Mouse (Mus musculus): ENCODE results near the gene Klhl5.

Gene Klhl5

GRCm38 (mm10) chr5:65146749-65147148, 39.4 kb downstream of the Klhl5 start:
- DNase-seq (ENCODE audit: low spot score): no peak

- no peak for DNase-seq (ENCODE audit: low spot score)
Measured at GRCm38 (mm10) chr5:65149706-65150105, 42.4 kb downstream of the Klhl5 start.

GRCm38 (mm10) chr5:65150376-65150955, 43.1 kb downstream of the Klhl5 start:
- DNase-seq (ENCODE audit: low spot score): no peak

GRCm38 (mm10) chr5:65151276-65151675, 43.9 kb downstream of the Klhl5 start:
- no peak for DNase-seq (ENCODE audit: low spot score)

- no peak for DNase-seq (ENCODE audit: low spot score)
Measured at GRCm38 (mm10) chr5:65151767-65152166, 44.4 kb downstream of the Klhl5 start.

- DNase-seq (ENCODE audit: low spot score): no peak
Measured at GRCm38 (mm10) chr5:65154287-65154686, 46.9 kb downstream of the Klhl5 start.

GRCm38 (mm10) chr5:65156853-65157252, 49.5 kb downstream of the Klhl5 start:
- DNase-seq (ENCODE audit: low spot score): no peak

- no peak for DNase-seq (ENCODE audit: low spot score)
Measured at GRCm38 (mm10) chr5:65157412-65158381, 50.4 kb downstream of the Klhl5 start.

GRCm38 (mm10) chr5:65158696-65159305, 51.5 kb downstream of the Klhl5 start:
- DNase-seq (ENCODE audit: low spot score): no peak

- no peak for DNase-seq (ENCODE audit: low spot score)
Measured at GRCm38 (mm10) chr5:65163001-65163400, 55.7 kb downstream of the Klhl5 start.

- no peak for DNase-seq (ENCODE audit: low spot score)
Measured at GRCm38 (mm10) chr5:65163489-65164092, 56.3 kb downstream of the Klhl5 start.

GRCm38 (mm10) chr5:65170206-65170605, 62.9 kb downstream of the Klhl5 start:
- no peak for DNase-seq (ENCODE audit: low spot score)

GRCm38 (mm10) chr5:65175035-65175917, 67.9 kb downstream of the Klhl5 start:
- no peak for DNase-seq (ENCODE audit: low spot score)

- peak; percentile 25 for DNase-seq (ENCODE audit: low spot score)
Measured at GRCm38 (mm10) chr5:65175918-65176484, 68.7 kb downstream of the Klhl5 start.

GRCm38 (mm10) chr5:65177026-65177514, 69.7 kb downstream of the Klhl5 start:
- peak; percentile 36 for DNase-seq (ENCODE audit: low spot score)

- no peak for DNase-seq (ENCODE audit: low spot score)
Measured at GRCm38 (mm10) chr5:65178477-65178876, 71.1 kb downstream of the Klhl5 start.

GRCm38 (mm10) chr5:65181160-65181793, 73.9 kb downstream of the Klhl5 start:
- no peak for DNase-seq (ENCODE audit: low spot score)

GRCm38 (mm10) chr5:65181794-65182169, 74.4 kb downstream of the Klhl5 start:
- DNase-seq (ENCODE audit: low spot score): no peak

GRCm38 (mm10) chr5:65182268-65182667, 74.9 kb downstream of the Klhl5 start:
- DNase-seq (ENCODE audit: low spot score): no peak

- DNase-seq (ENCODE audit: low spot score): no peak
Measured at GRCm38 (mm10) chr5:65191601-65192000, 84.3 kb downstream of the Klhl5 start.

All from MN1 (cell line).